10 mouse cellular contexts compared by ENCODE assay signal in genomic region chr2:90566773-90567528, GRCm38 (mm10). TPM values are rescaled to one million over a fixed set of nuclear protein-coding genes. Genes with fewer than 3 reads are reported as not detected.
DNase-seq lines count a peak whose midpoint lies in the region; ATAC-seq lines count a peak whose summit lies in the region.
"Had no signal": no experiment of that assay in that cellular context is flagged by ENCODE, and none has a peak within 500 bp of the region (broad histone marks: within the 10 kb centered on the region; RNA-seq: fewer than 3 reads in every experiment).

No protein-coding gene starts in this region.

- peak; percentile 45 for DNase-seq in adrenal gland, postnatal 10 days
- no peak for DNase-seq in adrenal gland, adult 2 months
- DNase-seq in ovary, postnatal 10 days (ENCODE audit: low spot score), result no peak
- no peak for DNase-seq in MN1 (ENCODE audit: low spot score)
- DNase-seq: lung, embryonic 14.5 days; thymus, adult 2 months had no signal

- peak overlapping the region; percentile 48; the same call in 1 of the 2 replicates for H3K4me2 ChIP-seq in liver, embryonic 15.5 days
- H3K4me2 ChIP-seq: lung, embryonic 14.5 days had no signal

- peaks cover 86% of the 10 kb centered on the region for H3K36me3 ChIP-seq in megakaryocyte, embryonic 14.5 days (replicated peaks; ENCODE audit: low read length)
- no peaks in the 10 kb centered on the region for H3K36me3 ChIP-seq in liver, embryonic 15.5 days (replicated peaks)

- H3K9me3 ChIP-seq in megakaryocyte, embryonic 14.5 days, result no peaks in the 10 kb centered on the region
- H3K9me3 ChIP-seq in liver, embryonic 15.5 days (replicated peaks), result no peaks in the 10 kb centered on the region

- H3K9ac ChIP-seq in liver, embryonic 15.5 days, result peak overlapping the region; percentile 33; the same call in 1 of the 2 replicates
- H3K9ac ChIP-seq: lung, embryonic 14.5 days had no signal

- H3K4me1 ChIP-seq in megakaryocyte, embryonic 14.5 days, result peaks cover 96% of the 10 kb centered on the region
- H3K4me1 ChIP-seq in liver, embryonic 15.5 days (replicated peaks), result peaks cover 57% of the 10 kb centered on the region

- ATAC-seq in megakaryocyte, adult 5-6 weeks (ENCODE audit: poor library complexity, severe bottlenecking), result no peak
- peak; percentile 34 for ATAC-seq in granulocyte monocyte progenitor cell, adult 5-6 weeks (replicated peaks; ENCODE audit: poor library complexity, severe bottlenecking)
- ATAC-seq in liver, embryonic 15.5 days (ENCODE audit: insufficient read depth), result no peak

- no peaks in the 10 kb centered on the region for H3K27me3 ChIP-seq in megakaryocyte, embryonic 14.5 days (replicated peaks)
- no peaks in the 10 kb centered on the region for H3K27me3 ChIP-seq in liver, embryonic 15.5 days

- H3K4me3 ChIP-seq in megakaryocyte, embryonic 14.5 days (replicated peaks), result peak overlapping the region; percentile 87
- H3K4me3 ChIP-seq in liver, embryonic 15.5 days (replicated peaks), result no peak overlapping the region

- H3K27ac ChIP-seq in liver, embryonic 15.5 days (replicated peaks), result peak overlapping the region; percentile 83

- WGBS in liver, embryonic 15.5 days (ENCODE audit: insufficient replicate concordance), result 53% methylated on average over 8 of the region's 8 CpGs

RNA-seq across cellular contexts. Expression of gene Ptprj, which starts 13.5 kb away (rescaled TPM):
- 10 to 100 TPM; 20.9 to 23.2 TPM for total RNA-seq in adrenal gland, postnatal 10 days (2021)
- total RNA-seq in adrenal gland, adult 2 months (2021), result 10 to 100 TPM; 15.2 to 20.6 TPM
- polyA plus RNA-seq in adrenal gland, adult 2 months (2012; rRNA removed), result 2.4 and 2.6 TPM in 2 replicates
- 2.2 and 8.7 TPM in 2 replicates for polyA plus RNA-seq in megakaryocyte, embryonic 14.5 days (2012; ENCODE audit: insufficient read depth, low replicate concordance)
- total RNA-seq in megakaryocyte, adult 5-6 weeks (2015), result 103 and 104 TPM in 2 replicates
- total RNA-seq in megakaryocyte, adult 5-6 weeks (2017), result 94.7 and 107 TPM in 2 replicates
- 14.5 and 15.0 TPM in 2 replicates for total RNA-seq in granulocyte monocyte progenitor cell, adult 5-6 weeks (2014; fragmentation: Nextera tagmentation)
- 13.3 and 15.9 TPM in 2 replicates for total RNA-seq in granulocyte monocyte progenitor cell, adult 5-6 weeks (2017)
- 2.0 and 2.7 TPM in 2 replicates for polyA plus RNA-seq in liver, embryonic 15.5 days (2015; fragmentation: Nextera tagmentation; extraction: Ambion mirVana)
